In genomic region chr14:47086743-47087142, GRCm38 (mm10) we compare ENCODE assay signal across 7 mouse cellular contexts.
DNase-seq lines count a peak whose midpoint lies in the region; ATAC-seq lines count a peak whose summit lies in the region.

No protein-coding gene starts in this region.

- peak; percentile 75 for DNase-seq in gastrocnemius, postnatal 10 days
- DNase-seq in left cerebral cortex, postnatal 14 days (ENCODE audit: low spot score in 2 of 2) = peak; percentile 66 to 74
- peak; percentile 89 for DNase-seq in mesoderm, embryonic 11.5 days (ENCODE audit: low read depth, low spot score)
- DNase-seq in right cerebral cortex, postnatal 36 days (ENCODE audit: low spot score in 2 of 2) = peak; percentile 23 to 40

- peak; percentile 84 for ATAC-seq in activated CD4-positive, CD25-positive, alpha-beta regulatory T cell, adult 4 months
- peak; percentile 75 for ATAC-seq in common myeloid progenitor, adult 5-6 weeks (replicated peaks; ENCODE audit: low read depth, poor library complexity, severe bottlenecking)
- ATAC-seq in inflammation-experienced regulatory T-cells, adult 6 months = peak; percentile 88

- intact Hi-C loops in left cerebral cortex, postnatal 14 days (cut with DNase I) = loop anchor here (1.0 to 5.0 kb wide), 2 partner anchors 171 to 204 kb away; partner anchors contain the start of gene Samd4

Comparison
In these comparisons a context has a peak if more than half of its experiments do, and no peak if none do; other contexts are left out.
1. Peak in every context shown above with its lines: DNase-seq and ATAC-seq.
2. DNase-seq: peak in every context shown above with its lines; median percentile 89 in mesoderm, embryonic 11.5 days; 75 in gastrocnemius, postnatal 10 days; 70 in left cerebral cortex, postnatal 14 days; 32 in right cerebral cortex, postnatal 36 days.